Mouse (Mus musculus) kidney, adult 11 months (tissue): ENCODE results near the gene Mettl15.

ENCODE experiments used
- DNase-seq: peaks from one replicate; pipeline ENCODE4 v3.0.0; 2022

The Mettl15 gene

GRCm38 (mm10) chr2:109156131-109156530, 124.4 kb downstream of the Mettl15 start:
- DNase-seq = no peak

- DNase-seq = no peak
Measured at GRCm38 (mm10) chr2:109153402-109154050, 127.0 kb downstream of the Mettl15 start.

DNA sequence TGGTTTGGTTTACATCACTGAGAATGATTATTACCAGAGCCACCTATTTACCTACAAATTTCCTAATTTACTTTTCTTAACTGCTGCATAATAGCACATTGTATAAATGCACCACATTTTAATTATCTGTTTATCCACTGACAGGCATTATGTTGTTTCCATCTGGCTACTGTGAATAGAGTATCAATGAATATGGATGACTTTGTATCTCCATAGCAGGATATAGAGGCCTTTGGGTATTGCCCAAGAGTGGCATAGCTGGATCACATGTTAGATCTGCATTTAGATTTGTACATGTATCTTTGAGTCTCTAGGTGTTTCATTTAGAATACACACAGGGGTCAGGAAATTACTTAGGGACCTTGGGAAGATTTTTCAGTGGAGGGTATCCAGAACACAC, 133.3 kb downstream of the Mettl15 start:
- no peak for DNase-seq

DNA sequence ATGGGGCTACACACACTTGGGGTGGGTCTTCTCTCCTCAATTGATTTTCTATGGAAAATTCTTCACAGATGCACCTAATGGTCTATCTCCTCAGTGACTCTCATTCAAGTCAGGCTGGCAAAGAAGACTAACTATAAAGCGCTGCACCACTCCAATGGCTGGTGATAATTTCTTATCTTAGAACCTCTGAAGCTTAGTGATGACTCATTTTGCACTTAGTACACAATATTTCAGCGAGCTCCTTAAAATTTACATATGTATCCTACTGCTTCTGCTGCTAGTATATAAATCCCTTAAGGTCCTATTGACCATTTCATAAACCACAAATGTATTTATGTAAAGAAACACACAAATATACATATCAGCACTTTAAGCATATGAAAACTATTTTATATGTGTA, 136.1 kb downstream of the Mettl15 start:
- DNase-seq = no peak

- DNase-seq = no peak
Measured at GRCm38 (mm10) chr2:109140330-109140729, 140.2 kb downstream of the Mettl15 start.

DNA sequence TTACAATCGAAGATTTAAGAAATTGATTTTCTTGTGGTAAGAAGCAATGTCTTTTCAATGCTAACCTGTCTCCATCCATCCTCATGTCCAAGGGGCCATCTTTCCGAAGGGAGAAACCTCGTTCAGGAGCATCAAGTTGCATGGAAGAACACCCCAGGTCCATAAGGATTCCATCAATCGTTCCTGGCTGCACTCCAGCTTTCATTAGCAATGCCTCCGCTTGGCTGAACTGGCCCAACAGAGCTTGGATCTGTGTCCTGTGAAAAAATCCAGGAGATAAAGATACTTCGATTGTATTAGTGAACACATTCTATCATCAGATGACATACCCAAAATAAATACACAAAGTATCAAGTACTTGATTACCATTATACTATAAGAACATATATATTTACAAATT, 143.3 kb downstream of the Mettl15 start:
- DNase-seq = no peak

DNA sequence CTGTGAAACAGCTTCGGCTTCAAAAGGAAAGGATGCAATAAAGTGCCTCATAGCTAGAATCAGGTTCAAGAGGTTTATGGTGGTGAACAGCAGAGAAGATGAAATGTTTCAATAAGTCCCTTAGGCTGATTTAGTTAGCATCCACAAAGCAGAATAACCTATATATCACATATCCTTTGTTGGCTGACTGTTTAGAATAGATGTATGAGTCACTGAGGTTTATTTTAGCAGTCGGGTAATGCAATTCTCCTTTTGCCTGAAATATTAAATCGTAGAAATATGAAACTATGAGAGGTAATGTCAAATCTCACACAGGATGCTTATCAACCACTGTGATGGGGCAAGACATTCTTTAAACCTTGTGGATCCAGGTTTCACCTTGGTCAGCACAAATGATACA, 149.8 kb downstream of the Mettl15 start:
- no peak for DNase-seq

GRCm38 (mm10) chr2:109129921-109130320, 150.6 kb downstream of the Mettl15 start:
- no peak for DNase-seq

DNA sequence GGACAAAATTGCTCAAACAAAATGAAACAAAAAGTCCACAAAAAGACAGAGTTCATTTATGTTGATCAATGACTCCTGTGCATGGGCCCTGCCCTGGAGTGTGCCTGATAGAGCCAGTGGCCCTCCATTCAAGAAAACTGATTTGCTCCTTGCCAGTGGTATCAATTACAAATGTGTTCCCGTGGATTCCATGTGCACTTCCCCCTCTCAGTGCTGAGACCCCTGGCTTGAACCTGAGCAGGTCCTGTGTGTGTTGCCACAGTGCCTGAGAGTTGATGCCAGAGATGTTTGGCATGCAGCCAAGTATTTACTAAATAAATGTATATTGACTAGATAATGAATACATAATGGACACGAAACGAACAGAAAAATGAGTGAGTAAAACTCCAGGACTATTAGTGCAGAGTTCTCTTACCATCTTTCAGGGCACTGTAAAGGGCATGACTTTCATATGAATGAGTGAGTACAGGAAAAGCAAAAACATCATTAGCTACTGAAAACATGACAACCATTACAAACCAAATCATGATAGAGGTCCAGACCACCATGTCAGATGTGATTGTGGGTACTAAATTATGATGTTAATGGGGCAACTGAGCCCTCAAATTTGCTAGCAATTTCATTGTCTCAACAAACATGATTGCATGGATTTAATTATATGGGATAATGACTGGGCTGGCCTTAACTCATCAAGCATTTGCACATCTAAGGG, 174.6 kb downstream of the Mettl15 start:
- DNase-seq = no peak

DNA sequence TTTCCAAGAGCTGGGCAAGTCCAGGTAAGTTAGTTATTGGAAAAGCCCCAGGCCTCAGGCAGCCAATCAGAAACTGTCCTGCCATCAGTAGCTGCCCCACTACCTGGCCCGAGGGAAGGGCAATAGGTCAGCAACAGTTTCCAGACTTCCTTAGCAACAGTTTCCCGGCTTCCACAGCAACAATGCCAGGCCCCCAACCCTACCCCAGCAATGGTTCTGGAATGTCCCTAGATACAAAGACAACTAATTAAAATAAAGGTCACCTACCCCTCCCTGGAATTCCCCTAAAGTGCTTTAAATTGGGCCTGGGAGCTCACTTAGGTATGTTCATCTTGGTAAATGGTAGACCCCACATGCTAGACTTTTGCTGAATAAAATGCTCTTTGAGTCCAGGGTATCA, 230.9 kb downstream of the Mettl15 start:
- no peak for DNase-seq
